Mouse (Mus musculus): ENCODE results near the gene Mtfr2. TPM values are rescaled to one million over a fixed set of nuclear protein-coding genes. Genes with fewer than 3 reads are reported as not detected.

Mtfr2 gene
- polyA plus RNA-seq, 1 experiment from 2014 or later: 0.82 TPM

DNA sequence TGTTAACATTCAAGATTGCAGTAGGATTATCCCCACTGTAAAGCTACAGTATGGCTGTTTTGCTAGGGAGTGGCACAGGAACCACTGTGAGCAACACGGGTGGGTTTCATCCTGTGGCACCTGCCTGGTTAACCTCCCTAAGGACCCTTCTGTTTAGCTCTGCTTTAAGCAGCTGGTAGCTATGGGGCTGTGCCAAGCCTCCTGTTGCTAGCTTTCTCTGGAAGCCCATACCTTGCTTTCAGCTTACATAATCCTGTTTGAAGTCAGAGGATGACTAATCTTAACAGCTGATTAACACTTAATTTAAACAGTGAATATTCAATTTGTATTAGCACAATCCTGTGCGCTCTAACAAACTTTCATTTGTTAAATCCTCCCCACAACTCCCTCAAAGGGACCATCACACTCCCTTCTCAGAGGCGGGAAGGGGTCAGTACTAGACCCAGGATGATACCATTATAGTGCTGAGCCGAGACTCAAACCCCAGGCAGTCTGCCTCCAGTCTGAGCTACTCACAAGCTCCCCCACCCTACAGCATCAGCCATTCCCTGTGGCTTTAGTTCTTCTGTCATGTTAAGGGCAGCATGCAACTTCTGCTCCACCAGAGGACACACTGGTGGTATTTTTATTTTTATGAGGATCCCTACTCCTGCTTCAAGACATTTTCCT is 15.0 kb downstream of the Mtfr2 start:
- 79% methylated on average over 4 of the region's 4 CpGs for WGBS
- DNase-seq (ENCODE audit: low spot score) (no peak), ATAC-seq (ENCODE audit: insufficient read depth, low FRiP score, low TSS enrichment) (no peak)
- H3K4me3 ChIP-seq (ENCODE audit: low read depth, low read length): no peak overlapping the region
- H3K36me3 ChIP-seq (ENCODE audit: control insufficient read depth, insufficient read depth, low read length): no peaks in the 10 kb centered on the region
- H3K27me3 ChIP-seq (ENCODE audit: control insufficient read depth, insufficient read depth, low read length): no peaks in the 10 kb centered on the region
- H3K4me1 ChIP-seq (ENCODE audit: control insufficient read depth, insufficient read depth, low read length): no peaks in the 10 kb centered on the region
- H3K9ac ChIP-seq (ENCODE audit: low read length): no peak overlapping the region
- no peak overlapping the region for H3K4me2 ChIP-seq (ENCODE audit: low read depth)
- H3K27ac ChIP-seq (ENCODE audit: low read depth, low read length): no peak overlapping the region
- no peaks in the 10 kb centered on the region for H3K9me3 ChIP-seq (ENCODE audit: control insufficient read depth, low read length)

DNA sequence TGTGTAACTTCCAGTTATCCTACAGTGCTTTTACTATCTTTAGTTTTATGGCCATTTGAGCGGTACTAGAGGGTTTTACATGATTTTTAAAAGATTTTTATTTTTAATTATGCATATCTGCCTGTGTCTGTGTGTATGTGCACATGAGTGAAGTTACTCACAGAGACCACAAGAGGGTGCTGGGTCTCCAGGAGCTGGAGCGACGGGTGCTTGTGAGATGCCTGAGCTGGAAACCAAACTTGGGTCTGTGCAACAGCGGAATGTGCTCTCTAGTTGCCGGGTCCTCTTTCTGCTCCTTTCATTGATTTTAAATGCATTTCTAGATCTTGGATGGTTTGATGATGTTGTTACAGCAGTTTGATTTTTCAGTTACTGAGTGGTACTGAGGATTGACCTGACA is 24.5 kb downstream of the Mtfr2 start:
- Histone ChIP-seq H3K4me1 (ENCODE audit: control insufficient read depth, insufficient read depth, low read length) (no peaks in the 10 kb centered on the region), H3K27me3 (ENCODE audit: control insufficient read depth, insufficient read depth, low read length) (no peaks in the 10 kb centered on the region), H3K9me3 (ENCODE audit: control insufficient read depth, low read length) (no peaks in the 10 kb centered on the region), H3K4me2 (ENCODE audit: low read depth) (no peak overlapping the region), H3K36me3 (ENCODE audit: control insufficient read depth, insufficient read depth, low read length) (no peaks in the 10 kb centered on the region), H3K27ac (ENCODE audit: low read depth, low read length) (no peak overlapping the region), H3K4me3 (ENCODE audit: low read depth, low read length) (no peak overlapping the region), H3K9ac (ENCODE audit: low read length) (no peak overlapping the region)
- no peak for ATAC-seq (ENCODE audit: insufficient read depth, low FRiP score, low TSS enrichment)
- no peak for DNase-seq (ENCODE audit: low spot score)
- 92% methylated on average over 5 of the region's 5 CpGs for WGBS

DNA sequence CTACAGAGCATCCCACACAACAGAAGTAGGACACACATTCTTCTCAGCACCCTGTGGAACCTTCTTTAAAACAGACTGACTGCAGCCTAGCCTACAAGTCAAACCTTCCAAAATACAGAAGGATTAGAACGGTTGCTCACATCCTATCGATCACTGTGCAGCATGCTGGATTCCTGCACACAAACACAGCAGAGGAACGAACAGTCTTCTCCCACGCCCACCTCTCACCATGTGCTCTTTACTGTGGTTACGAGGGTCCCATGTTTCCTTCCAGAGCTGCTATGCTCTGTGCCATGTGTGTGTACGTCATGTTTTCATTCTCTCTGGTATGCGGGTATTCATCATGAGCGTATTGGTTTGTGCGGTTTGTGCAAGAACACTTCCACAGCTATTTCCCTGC is 30.1 kb downstream of the Mtfr2 start:
- Histone ChIP-seq H3K9ac (ENCODE audit: low read length) (no peak overlapping the region), H3K4me1 (ENCODE audit: control insufficient read depth, insufficient read depth, low read length) (no peaks in the 10 kb centered on the region), H3K4me3 (ENCODE audit: low read depth, low read length) (no peak overlapping the region), H3K36me3 (ENCODE audit: control insufficient read depth, insufficient read depth, low read length) (no peaks in the 10 kb centered on the region), H3K4me2 (ENCODE audit: low read depth) (no peak overlapping the region), H3K27me3 (ENCODE audit: control insufficient read depth, insufficient read depth, low read length) (no peaks in the 10 kb centered on the region), H3K27ac (ENCODE audit: low read depth, low read length) (no peak overlapping the region), H3K9me3 (ENCODE audit: control insufficient read depth, low read length) (no peaks in the 10 kb centered on the region)
- ATAC-seq (ENCODE audit: insufficient read depth, low FRiP score, low TSS enrichment): no peak
- DNase-seq (ENCODE audit: low spot score): no peak
- 91% methylated on average over 9 of the region's 9 CpGs for WGBS

DNA sequence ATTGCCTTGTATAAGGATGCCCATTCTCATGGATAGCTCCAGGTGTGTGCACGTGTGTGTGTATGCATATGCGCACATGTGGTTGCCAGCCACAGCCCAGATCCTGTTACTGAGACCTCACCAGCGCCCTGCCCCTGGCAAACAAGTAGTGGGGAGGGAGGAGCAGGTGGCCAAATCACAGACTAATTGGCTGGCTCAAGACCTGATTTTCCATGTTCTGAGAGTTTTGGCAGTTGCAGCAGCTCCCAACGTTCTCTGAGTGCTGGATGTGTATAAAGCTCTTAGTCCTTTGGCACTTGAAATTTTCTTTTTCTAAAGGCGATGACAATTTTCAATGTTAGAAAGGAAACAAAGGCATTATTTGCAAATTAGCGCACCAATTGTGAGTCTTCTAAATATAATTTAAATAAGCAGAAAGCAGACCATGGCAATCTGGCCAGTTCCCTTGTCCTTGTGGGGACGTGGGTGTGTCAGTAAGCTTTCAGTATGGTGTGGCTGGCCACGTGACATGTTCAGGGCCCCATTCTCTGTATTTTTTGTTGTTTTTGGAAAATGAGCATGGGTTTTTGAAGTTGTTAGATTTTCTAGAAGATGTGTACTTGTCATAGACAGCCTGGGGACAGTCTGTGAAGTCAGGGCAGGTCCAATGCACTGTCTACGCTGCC is 31.6 kb downstream of the Mtfr2 start:
- Histone ChIP-seq H3K4me3 (ENCODE audit: low read depth, low read length) (no peak overlapping the region), H3K27ac (ENCODE audit: low read depth, low read length) (no peak overlapping the region), H3K9me3 (ENCODE audit: control insufficient read depth, low read length) (no peaks in the 10 kb centered on the region), H3K36me3 (ENCODE audit: control insufficient read depth, insufficient read depth, low read length) (no peaks in the 10 kb centered on the region), H3K9ac (ENCODE audit: low read length) (no peak overlapping the region), H3K27me3 (ENCODE audit: control insufficient read depth, insufficient read depth, low read length) (no peaks in the 10 kb centered on the region), H3K4me2 (ENCODE audit: low read depth) (no peak overlapping the region), H3K4me1 (ENCODE audit: control insufficient read depth, insufficient read depth, low read length) (no peaks in the 10 kb centered on the region)
- 84% methylated on average over 9 of the region's 9 CpGs for WGBS
- DNase-seq (ENCODE audit: low spot score): no peak
- no peak for ATAC-seq (ENCODE audit: insufficient read depth, low FRiP score, low TSS enrichment)

DNA sequence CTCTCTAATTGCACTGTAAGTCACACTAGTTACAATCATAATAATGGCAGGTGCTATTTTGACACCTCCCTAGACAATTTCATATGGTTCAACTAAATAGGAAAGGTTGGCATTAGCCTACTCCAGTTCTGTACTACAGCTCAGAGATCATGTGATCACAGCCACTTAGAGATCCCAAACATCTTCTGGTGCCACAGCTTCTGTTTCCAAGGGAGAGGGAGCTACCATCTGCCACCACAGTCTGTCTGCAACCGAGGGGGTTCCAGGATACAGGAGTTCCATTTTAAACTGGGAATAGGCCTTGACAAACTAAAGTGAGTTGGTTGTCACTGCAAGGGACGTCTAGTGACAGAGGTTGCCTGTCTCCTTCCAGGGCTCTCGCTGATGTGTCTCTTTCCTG is 33.2 kb downstream of the Mtfr2 start:
- no peaks in the 10 kb centered on the region for H3K36me3 ChIP-seq (ENCODE audit: control insufficient read depth, insufficient read depth, low read length)
- H3K27ac ChIP-seq (ENCODE audit: low read depth, low read length): no peak overlapping the region
- 87% methylated on average over 3 of the region's 3 CpGs for WGBS
- H3K9me3 ChIP-seq (ENCODE audit: control insufficient read depth, low read length): no peaks in the 10 kb centered on the region
- no peak overlapping the region for H3K4me3 ChIP-seq (ENCODE audit: low read depth, low read length)
- no peaks in the 10 kb centered on the region for H3K4me1 ChIP-seq (ENCODE audit: control insufficient read depth, insufficient read depth, low read length)
- DNase-seq (ENCODE audit: low spot score) (no peak), ATAC-seq (ENCODE audit: insufficient read depth, low FRiP score, low TSS enrichment) (no peak)
- no peak overlapping the region for H3K9ac ChIP-seq (ENCODE audit: low read length)
- no peaks in the 10 kb centered on the region for H3K27me3 ChIP-seq (ENCODE audit: control insufficient read depth, insufficient read depth, low read length)
- no peak overlapping the region for H3K4me2 ChIP-seq (ENCODE audit: low read depth)

DNA sequence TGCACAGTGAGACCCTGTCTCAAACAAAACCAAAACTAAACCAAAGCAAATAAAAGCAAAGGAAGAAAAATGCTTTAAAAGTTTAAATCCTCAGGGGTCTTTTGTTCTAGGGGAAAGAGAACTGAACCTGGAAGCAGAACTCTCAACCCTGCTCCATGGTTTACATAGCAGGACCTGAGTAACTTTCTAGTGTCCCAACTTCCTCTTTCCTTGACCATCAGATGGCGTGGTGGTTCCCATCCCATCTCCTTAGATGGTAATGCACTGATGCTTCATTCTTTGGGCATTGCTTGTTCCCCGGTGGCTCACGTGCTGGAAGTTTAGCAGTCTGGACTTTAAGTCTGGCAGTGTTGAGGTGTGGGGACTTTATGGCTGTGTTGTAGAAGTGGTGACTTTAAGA is 33.8 kb downstream of the Mtfr2 start:
- Histone ChIP-seq H3K9ac (ENCODE audit: low read length) (no peak overlapping the region), H3K27me3 (ENCODE audit: control insufficient read depth, insufficient read depth, low read length) (no peaks in the 10 kb centered on the region), H3K27ac (ENCODE audit: low read depth, low read length) (no peak overlapping the region), H3K36me3 (ENCODE audit: control insufficient read depth, insufficient read depth, low read length) (no peaks in the 10 kb centered on the region), H3K4me2 (ENCODE audit: low read depth) (no peak overlapping the region), H3K9me3 (ENCODE audit: control insufficient read depth, low read length) (no peaks in the 10 kb centered on the region), H3K4me3 (ENCODE audit: low read depth, low read length) (no peak overlapping the region), H3K4me1 (ENCODE audit: control insufficient read depth, insufficient read depth, low read length) (no peaks in the 10 kb centered on the region)
- DNase-seq (ENCODE audit: low spot score) (no peak), ATAC-seq (ENCODE audit: insufficient read depth, low FRiP score, low TSS enrichment) (no peak)
- WGBS: 87% methylated on average over 3 of the region's 3 CpGs

DNA sequence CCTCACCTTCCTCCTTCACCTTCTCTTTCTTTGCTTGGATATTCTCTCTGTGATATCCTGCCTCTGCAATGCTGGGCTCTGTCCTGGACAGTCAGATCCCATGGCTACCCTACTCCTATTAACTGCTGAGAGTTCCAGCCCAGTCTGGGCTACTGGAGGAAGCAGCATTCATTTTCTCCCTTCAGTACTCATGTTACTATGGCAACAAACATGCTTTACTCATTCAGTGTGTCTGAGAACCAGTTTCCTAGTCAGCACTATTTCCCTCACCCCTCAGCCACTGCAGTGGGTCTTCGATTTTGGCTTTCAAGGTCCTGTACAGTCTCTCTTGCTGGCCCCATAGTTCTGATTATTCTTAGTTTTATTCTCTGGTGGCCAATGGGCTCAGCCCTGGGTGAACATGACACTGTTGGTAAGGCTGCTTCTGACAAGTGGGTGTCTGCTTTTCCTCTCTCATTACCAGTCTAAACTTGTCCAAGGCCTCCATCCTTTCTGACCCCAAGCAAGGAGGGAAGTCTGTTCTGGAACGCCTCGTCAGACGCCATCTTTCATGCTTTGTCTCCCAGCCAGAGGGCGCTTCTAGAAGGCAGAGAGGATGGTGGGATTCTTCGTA is 35.3 kb downstream of the Mtfr2 start:
- H3K27ac ChIP-seq (ENCODE audit: low read depth, low read length): no peak overlapping the region
- H3K4me3 ChIP-seq (ENCODE audit: low read depth, low read length): no peak overlapping the region
- no peaks in the 10 kb centered on the region for H3K27me3 ChIP-seq (ENCODE audit: control insufficient read depth, insufficient read depth, low read length)
- H3K4me2 ChIP-seq (ENCODE audit: low read depth): no peak overlapping the region
- H3K4me1 ChIP-seq (ENCODE audit: control insufficient read depth, insufficient read depth, low read length): no peaks in the 10 kb centered on the region
- DNase-seq (ENCODE audit: low spot score): no peak
- no peaks in the 10 kb centered on the region for H3K36me3 ChIP-seq (ENCODE audit: control insufficient read depth, insufficient read depth, low read length)
- no peaks in the 10 kb centered on the region for H3K9me3 ChIP-seq (ENCODE audit: control insufficient read depth, low read length)
- 87% methylated on average over 6 of the region's 6 CpGs for WGBS
- no peak overlapping the region for H3K9ac ChIP-seq (ENCODE audit: low read length)
- ATAC-seq (ENCODE audit: insufficient read depth, low FRiP score, low TSS enrichment): no peak

DNA sequence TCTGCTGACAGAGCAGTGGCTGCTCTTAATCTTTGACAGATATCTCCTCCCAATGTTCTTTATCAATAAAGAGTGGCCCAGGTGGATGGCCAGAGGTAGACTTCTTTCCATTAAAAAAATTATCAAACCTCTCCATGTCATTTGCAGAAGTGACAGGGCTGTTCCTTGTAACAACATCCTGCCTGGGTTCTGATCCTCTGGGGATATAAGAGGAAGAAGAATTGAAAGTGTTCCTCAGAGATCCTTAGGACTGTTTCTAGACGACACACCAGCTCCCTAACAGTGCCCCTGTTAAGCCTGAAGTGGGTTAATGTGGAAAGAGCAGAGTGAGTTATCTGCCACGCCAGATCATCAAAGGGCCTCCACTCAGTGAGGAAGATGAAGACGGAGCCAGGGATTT is 43.0 kb downstream of the Mtfr2 start:
- DNase-seq (ENCODE audit: low spot score) (no peak), ATAC-seq (ENCODE audit: insufficient read depth, low FRiP score, low TSS enrichment) (no peak)
- Histone ChIP-seq H3K27ac (ENCODE audit: low read depth, low read length) (no peak overlapping the region), H3K27me3 (ENCODE audit: control insufficient read depth, insufficient read depth, low read length) (no peaks in the 10 kb centered on the region), H3K9me3 (ENCODE audit: control insufficient read depth, low read length) (no peaks in the 10 kb centered on the region), H3K4me2 (ENCODE audit: low read depth) (no peak overlapping the region), H3K36me3 (ENCODE audit: control insufficient read depth, insufficient read depth, low read length) (no peaks in the 10 kb centered on the region), H3K9ac (ENCODE audit: low read length) (no peak overlapping the region), H3K4me1 (ENCODE audit: control insufficient read depth, insufficient read depth, low read length) (no peaks in the 10 kb centered on the region), H3K4me3 (ENCODE audit: low read depth, low read length) (no peak overlapping the region)
- WGBS: 66% methylated on average over 3 of the region's 3 CpGs

DNA sequence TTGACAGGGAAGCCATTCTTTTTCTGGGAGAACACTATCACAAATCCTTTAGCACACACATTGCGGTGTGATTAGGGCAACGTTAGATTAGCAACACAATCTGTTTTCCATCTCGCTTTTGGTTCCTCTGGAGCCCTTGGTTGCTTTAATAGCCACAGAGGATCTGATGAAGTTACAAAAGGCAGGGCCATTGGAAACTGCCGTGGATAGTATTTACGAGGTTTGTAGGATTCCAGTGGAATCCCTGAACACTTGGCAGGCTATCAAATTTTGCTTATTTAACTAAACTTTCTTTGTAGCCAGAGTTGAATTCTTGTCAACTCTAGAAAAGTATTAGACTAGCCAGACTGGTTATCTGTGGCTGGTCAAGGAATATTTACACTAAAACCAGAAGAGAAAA is 47.2 kb downstream of the Mtfr2 start:
- no peak overlapping the region for H3K4me3 ChIP-seq (ENCODE audit: low read depth, low read length)
- DNase-seq (ENCODE audit: low spot score): no peak
- H3K9ac ChIP-seq (ENCODE audit: low read length): no peak overlapping the region
- no peaks in the 10 kb centered on the region for H3K27me3 ChIP-seq (ENCODE audit: control insufficient read depth, insufficient read depth, low read length)
- H3K36me3 ChIP-seq (ENCODE audit: control insufficient read depth, insufficient read depth, low read length): no peaks in the 10 kb centered on the region
- no peak overlapping the region for H3K4me2 ChIP-seq (ENCODE audit: low read depth)
- no peaks in the 10 kb centered on the region for H3K9me3 ChIP-seq (ENCODE audit: control insufficient read depth, low read length)
- H3K4me1 ChIP-seq (ENCODE audit: control insufficient read depth, insufficient read depth, low read length): no peaks in the 10 kb centered on the region
- H3K27ac ChIP-seq (ENCODE audit: low read depth, low read length): no peak overlapping the region
- no peak for ATAC-seq (ENCODE audit: insufficient read depth, low FRiP score, low TSS enrichment)
- 84% methylated on average over 5 of the region's 5 CpGs for WGBS

Measured in neural tube, embryonic 11.5 days (tissue).